Mouse (Mus musculus) cortical plate, adult 2 months (tissue): Measurements from ENCODE around the gene Snx21. TPM values are rescaled to one million over a fixed set of nuclear protein-coding genes. Genes with fewer than 3 reads are reported as not detected.

Source experiments
- H3K27ac ChIP-seq: fragments of 200-500 bp; 2 replicates; pipeline ENCODE4 v1.5.1; 2012; ENCODE audit warnings: low read length, control low read depth, inconsistent platforms; ENCODE audit not compliant: insufficient read depth
- H3K4me1 ChIP-seq: fragments of 200-500 bp; 2 replicates; pipeline ENCODE4 v1.6.1; 2011; ENCODE audit warnings: low read length; ENCODE audit not compliant: control insufficient read depth, insufficient read depth
- H3K4me3 ChIP-seq: fragments of 200-500 bp; 2 replicates; pipeline ENCODE4 v1.5.1; 2011; ENCODE audit warnings: mild to moderate bottlenecking, low read length, control low read depth; ENCODE audit not compliant: insufficient read depth
- CTCF ChIP-seq: fragments of 200-500 bp; IDR thresholded peaks from 2 replicates; pipeline ENCODE4 v1.5.1; 2011; ENCODE audit warnings: mild to moderate bottlenecking, control low read depth, low read length; ENCODE audit not compliant: insufficient read depth; ENCODE audit errors: extremely low read depth
- POLR2A ChIP-seq: fragments of 200-500 bp; IDR thresholded peaks from 2 replicates; pipeline ENCODE4 v1.6.1; 2011; ENCODE audit warnings: mild to moderate bottlenecking, low read length, control low read depth; ENCODE audit not compliant: insufficient read depth; ENCODE audit errors: extremely low read depth
- polyA plus RNA-seq: library from polyadenylated mRNA; depleted of rRNA; stranded (reverse); fragments of >200 nt; gene quantifications from 2 replicates; pipeline ENCODE4 v1.2.3, GENCODE M21; 2012

Gene Snx21
- polyA plus RNA-seq, 1 experiment = 55.7 TPM

GRCm38 (mm10) chr2:164754105-164754504, 31.5 kb upstream of the Snx21 start:
- TF ChIP-seq POLR2A (no peak), CTCF (no peak)
- H3K27ac ChIP-seq = no peak overlapping the region
- H3K4me3 ChIP-seq = no peak overlapping the region
- H3K4me1 ChIP-seq = no peaks in the 10 kb centered on the region

- H3K4me3 ChIP-seq = no peak overlapping the region
- no peak overlapping the region for H3K27ac ChIP-seq
- H3K4me1 ChIP-seq = no peaks in the 10 kb centered on the region
- TF ChIP-seq CTCF (no peak), POLR2A (no peak)
These were observed 30.8 kb upstream of the Snx21 start for GRCm38 (mm10) chr2:164754800-164755199.

GRCm38 (mm10) chr2:164757841-164758240, 27.8 kb upstream of the Snx21 start:
- Histone ChIP-seq H3K4me3 (no peak overlapping the region), H3K4me1 (no peaks in the 10 kb centered on the region), H3K27ac (no peak overlapping the region)
- TF ChIP-seq POLR2A = no peak
- TF ChIP-seq CTCF = no peak

- no peaks in the 10 kb centered on the region for H3K4me1 ChIP-seq
- H3K4me3 ChIP-seq = no peak overlapping the region
- H3K27ac ChIP-seq = no peak overlapping the region
- TF ChIP-seq POLR2A (no peak), CTCF (no peak)
These were observed 26.9 kb upstream of the Snx21 start for GRCm38 (mm10) chr2:164758692-164759091.

- H3K4me1 ChIP-seq = no peaks in the 10 kb centered on the region
- H3K27ac ChIP-seq = no peak overlapping the region
- TF ChIP-seq CTCF (no peak), POLR2A (no peak)
- H3K4me3 ChIP-seq = no peak overlapping the region
These were observed 25.4 kb upstream of the Snx21 start for GRCm38 (mm10) chr2:164760059-164760833.

GRCm38 (mm10) chr2:164761502-164761901, 24.1 kb upstream of the Snx21 start:
- no peak overlapping the region for H3K4me3 ChIP-seq
- no peak overlapping the region for H3K27ac ChIP-seq
- TF ChIP-seq CTCF (no peak), POLR2A (no peak)
- H3K4me1 ChIP-seq = no peaks in the 10 kb centered on the region

- Histone ChIP-seq H3K4me3 (no peak overlapping the region), H3K4me1 (no peaks in the 10 kb centered on the region), H3K27ac (no peak overlapping the region)
- TF ChIP-seq CTCF = no peak
- no peak for TF ChIP-seq POLR2A
These were observed 23.7 kb upstream of the Snx21 start for GRCm38 (mm10) chr2:164761971-164762370.

- TF ChIP-seq POLR2A = no peak
- TF ChIP-seq CTCF = no peak
- no peak overlapping the region for H3K27ac ChIP-seq
- no peaks in the 10 kb centered on the region for H3K4me1 ChIP-seq
- H3K4me3 ChIP-seq = no peak overlapping the region
These were observed 23.0 kb upstream of the Snx21 start for GRCm38 (mm10) chr2:164762593-164762992.

GRCm38 (mm10) chr2:164765841-164766240, 19.8 kb upstream of the Snx21 start:
- Histone ChIP-seq H3K4me3 (no peak overlapping the region), H3K27ac (no peak overlapping the region), H3K4me1 (no peaks in the 10 kb centered on the region)
- no peak for TF ChIP-seq CTCF
- TF ChIP-seq POLR2A = no peak

- H3K27ac ChIP-seq = no peak overlapping the region
- H3K4me3 ChIP-seq = no peak overlapping the region
- TF ChIP-seq POLR2A = no peak
- TF ChIP-seq CTCF = no peak
- H3K4me1 ChIP-seq = no peaks in the 10 kb centered on the region
These were observed 17.6 kb upstream of the Snx21 start for GRCm38 (mm10) chr2:164767812-164768540.
